Mouse (Mus musculus): Measurements from ENCODE around the gene Col1a1.

GRCm38 (mm10) chr11:94990749-94991577, 54.9 kb downstream of the Col1a1 start, which contains the start of gene Ppp1r9b:
- TF ChIP-seq EP300 (IDR thresholded peaks at IDR 0.05; ENCODE audit: low read depth), result no peak
- peak; percentile 76 for TF ChIP-seq CTCF (IDR thresholded peaks at IDR 0.05; ENCODE audit: low read depth)
